In the genomic region with DNA sequence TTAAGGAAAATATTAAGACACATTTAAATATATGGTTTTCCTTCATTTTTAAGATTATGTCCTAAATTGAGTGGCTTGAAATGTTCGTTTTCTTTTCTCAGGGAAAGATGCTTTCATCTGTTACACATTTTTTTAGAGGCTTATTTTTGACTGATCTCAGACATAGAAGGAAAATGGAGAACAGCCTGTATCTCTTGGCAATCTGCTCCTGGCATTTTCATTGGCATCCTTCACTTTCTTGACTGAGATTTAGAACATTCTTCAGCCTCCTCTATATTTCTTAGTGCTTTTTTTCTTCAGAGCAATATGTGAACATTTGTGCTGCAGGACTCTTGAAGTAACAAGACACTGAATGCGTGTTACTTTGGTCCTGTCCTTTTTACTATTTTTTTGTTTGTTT, we compare ENCODE assay signal across 30 mouse cellular contexts.
DNase-seq lines count a peak whose midpoint lies in the region; ATAC-seq and TF ChIP-seq lines count a peak whose summit lies in the region.
"Had no signal": no experiment of that assay in that cellular context is flagged by ENCODE, and none has a peak within 500 bp of the region (broad histone marks: within the 10 kb centered on the region; RNA-seq: fewer than 3 reads in every experiment).

No protein-coding gene starts in this region.

- H3K9ac ChIP-seq in forebrain, embryonic 16.5 days (replicated peaks; ENCODE audit: low read depth, low read length) = no peak overlapping the region
- H3K9ac ChIP-seq in forebrain, embryonic 11.5 days (ENCODE audit: low read length) = no peak overlapping the region
- H3K9ac ChIP-seq: embryonic facial prominence, embryonic 15.5 days; heart, embryonic 12.5 days; hindbrain, embryonic 13.5 days; limb, embryonic 12.5 days; liver, embryonic 15.5 days; lung, embryonic 14.5 days had no signal

- no peak overlapping the region for H3K27ac ChIP-seq in forebrain, embryonic 16.5 days (ENCODE audit: low read length)
- H3K27ac ChIP-seq in forebrain, embryonic 11.5 days (ENCODE audit: low read depth, low read length) = no peak overlapping the region
- peak overlapping the region; percentile 69; the same call in 1 of the 2 replicates for H3K27ac ChIP-seq in layer of hippocampus, adult 2 months
- H3K27ac ChIP-seq: embryonic facial prominence, embryonic 10.5 days; embryonic facial prominence, embryonic 15.5 days; heart, adult 2 months; hindbrain, embryonic 13.5 days; kidney, postnatal 0 days; limb, embryonic 12.5 days; liver, embryonic 15.5 days; stomach, postnatal 0 days had no signal

- H3K36me3 ChIP-seq in forebrain, embryonic 16.5 days (ENCODE audit: control insufficient read depth, insufficient read depth) = no peaks in the 10 kb centered on the region
- no peaks in the 10 kb centered on the region for H3K36me3 ChIP-seq in forebrain, embryonic 11.5 days (ENCODE audit: control insufficient read depth, insufficient read depth, low read length)
- H3K36me3 ChIP-seq: embryonic facial prominence, embryonic 10.5 days; embryonic facial prominence, embryonic 15.5 days; G1E; heart, embryonic 12.5 days; hindbrain, embryonic 13.5 days; limb, embryonic 12.5 days; liver, embryonic 15.5 days had no signal

- WGBS in forebrain, embryonic 16.5 days = 70% methylated on average over 2 of the region's 2 CpGs
- 84% methylated on average over 2 of the region's 2 CpGs for WGBS in forebrain, embryonic 11.5 days

- H3K9me3 ChIP-seq in forebrain, embryonic 16.5 days (ENCODE audit: control insufficient read depth, low read length) = no peaks in the 10 kb centered on the region
- H3K9me3 ChIP-seq in forebrain, embryonic 11.5 days (ENCODE audit: control insufficient read depth, low read length) = no peaks in the 10 kb centered on the region
- H3K9me3 ChIP-seq: embryonic facial prominence, embryonic 10.5 days; embryonic facial prominence, embryonic 15.5 days; G1E; heart, embryonic 12.5 days; hindbrain, embryonic 13.5 days; limb, embryonic 12.5 days; liver, embryonic 15.5 days had no signal

- no peak for TF ChIP-seq CTCF in layer of hippocampus, adult 2 months (conservative IDR thresholded peaks at IDR 0.05)

- H3K4me3 ChIP-seq in forebrain, embryonic 16.5 days (replicated peaks; ENCODE audit: low read length) = no peak overlapping the region
- no peak overlapping the region for H3K4me3 ChIP-seq in forebrain, embryonic 11.5 days (ENCODE audit: low read depth, low read length)
- no peak overlapping the region for H3K4me3 ChIP-seq in layer of hippocampus, adult 2 months
- H3K4me3 ChIP-seq: embryonic facial prominence, embryonic 10.5 days; embryonic facial prominence, embryonic 15.5 days; heart, adult 2 months; heart, embryonic 12.5 days; hindbrain, embryonic 13.5 days; limb, embryonic 12.5 days; liver, embryonic 15.5 days had no signal

- DNase-seq in forebrain, embryonic 11.5 days (ENCODE audit: low spot score) = no peak
- DNase-seq in layer of hippocampus, adult 2 months (ENCODE audit: low spot score in 2 of 2) = peak in 1 of 2 experiments; percentile 24
- no peak for DNase-seq in layer of hippocampus, adult 9-10 months (ENCODE audit: low spot score)
- peak; percentile 2 to 67 for DNase-seq in left cerebral cortex, postnatal 25 days (ENCODE audit: low spot score in 2 of 2)
- no peak for DNase-seq in left cerebral cortex, adult 8-10 months (ENCODE audit: low spot score in 2 of 2)
- DNase-seq in telencephalon, adult 2 months (ENCODE audit: low read depth, low spot score) = peak; percentile 72
- DNase-seq: adrenal gland, postnatal 10 days; cerebellum, adult 2 months; cerebellum, postnatal 25 days; heart, adult 2 months; heart, postnatal 4 days; kidney, adult 8-10 months; kidney, postnatal 4 days; lung, embryonic 14.5 days; lung, postnatal 14 days; midbrain, embryonic 14.5 days; thymus, adult 2 months; thymus, postnatal 36 days had no signal

- ATAC-seq in forebrain, embryonic 16.5 days = peak; percentile 38; the same call in 1 of the 2 replicates
- no peak for ATAC-seq in forebrain, embryonic 11.5 days (replicated peaks; ENCODE audit: low FRiP score)
- ATAC-seq: intestine, embryonic 16.5 days; Patski had no signal

- H3K4me1 ChIP-seq in forebrain, embryonic 16.5 days (replicated peaks; ENCODE audit: control insufficient read depth, insufficient read depth, low read length) = no peaks in the 10 kb centered on the region
- H3K4me1 ChIP-seq in forebrain, embryonic 11.5 days (replicated peaks; ENCODE audit: control insufficient read depth, insufficient read depth, low read length) = no peaks in the 10 kb centered on the region
- H3K4me1 ChIP-seq: embryonic facial prominence, embryonic 10.5 days; embryonic facial prominence, embryonic 15.5 days; heart, embryonic 12.5 days; hindbrain, embryonic 13.5 days; limb, embryonic 12.5 days; liver, embryonic 15.5 days had no signal

- no peaks in the 10 kb centered on the region for H3K27me3 ChIP-seq in forebrain, embryonic 16.5 days (replicated peaks; ENCODE audit: control insufficient read depth, insufficient read depth, low read length)
- no peaks in the 10 kb centered on the region for H3K27me3 ChIP-seq in forebrain, embryonic 11.5 days (ENCODE audit: control insufficient read depth, insufficient read depth, low read length)
- H3K27me3 ChIP-seq: embryonic facial prominence, embryonic 15.5 days; heart, embryonic 12.5 days; hindbrain, embryonic 13.5 days; limb, embryonic 12.5 days; liver, embryonic 15.5 days; Patski had no signal

- intact Hi-C loops in left cerebral cortex, postnatal 25 days (cut with DNase I) = no loop called here

- H3K4me2 ChIP-seq in forebrain, embryonic 16.5 days (ENCODE audit: low read length) = no peak overlapping the region
- H3K4me2 ChIP-seq in forebrain, embryonic 11.5 days (ENCODE audit: low read depth, low read length, severe bottlenecking) = no peak overlapping the region
- H3K4me2 ChIP-seq: embryonic facial prominence, embryonic 15.5 days; heart, embryonic 12.5 days; hindbrain, embryonic 13.5 days; limb, embryonic 12.5 days; liver, embryonic 15.5 days; lung, embryonic 14.5 days had no signal

Comparison
In these comparisons a context has a peak if more than half of its experiments do, and no peak if none do; other contexts are left out.
1. DNase-seq: peak in left cerebral cortex, postnatal 25 days (2 of 2) and telencephalon, adult 2 months (single experiment); none in forebrain, embryonic 11.5 days (single experiment), layer of hippocampus, adult 9-10 months (single experiment) and left cerebral cortex, adult 8-10 months (0 of 2).